Mouse (Mus musculus) liver, embryonic 14.5 days (tissue): ENCODE data around the gene Kcnk5.

ENCODE experiments used
- CTCF ChIP-seq: IDR thresholded peaks from 2 replicates; pipeline ENCODE4 v1.5.1; 2016; ENCODE audit warnings: antibody characterized with exemption, low read depth, control low read depth
- EP300 ChIP-seq: IDR thresholded peaks from 2 replicates; pipeline ENCODE4 v1.6.1; 2016; ENCODE audit warnings: antibody characterized with exemption, low read depth

DNA sequence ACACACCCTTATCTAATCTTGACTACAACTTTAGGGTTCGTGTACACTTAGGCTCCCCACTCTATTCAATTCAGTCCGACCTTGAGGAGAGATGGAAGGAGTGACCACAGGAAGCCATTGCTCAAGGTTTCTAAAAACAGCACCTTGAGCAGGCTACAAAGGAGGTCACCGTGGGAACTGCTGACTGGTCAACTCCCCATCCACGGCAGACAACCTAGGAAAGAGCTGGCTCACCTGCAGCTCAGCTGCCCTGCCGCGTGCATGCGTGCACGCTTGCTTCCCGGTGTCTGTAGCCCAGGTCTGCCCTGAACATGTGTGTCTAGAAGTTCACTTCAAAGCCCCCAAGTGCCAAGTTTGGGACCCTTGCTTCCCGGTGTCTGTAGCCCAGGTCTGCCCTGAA, 24.0 kb downstream of the Kcnk5 start:
- TF ChIP-seq CTCF (no peak), EP300 (no peak)
